Mouse (Mus musculus) small intestine, adult 2 months (tissue): Measurements from ENCODE around the gene Arhgef38. TPM values are rescaled to one million over a fixed set of nuclear protein-coding genes. Genes with fewer than 3 reads are reported as not detected.
A peak's percentile ranks its signal among the peaks of the same experiment; 100 is the strongest.

ENCODE experiments used
- H3K27ac ChIP-seq: fragments of 200-500 bp; 2 replicates; pipeline ENCODE4 v1.5.1; 2012; ENCODE audit warnings: low read depth, low read length, control low read depth, inconsistent platforms; ENCODE audit not compliant: insufficient read depth
- H3K27me3 ChIP-seq: fragments of 200-500 bp; 2 replicates; pipeline ENCODE4 v1.6.1; 2012; ENCODE audit warnings: mild to moderate bottlenecking, moderate library complexity, low read length, inconsistent platforms; ENCODE audit not compliant: control insufficient read depth, insufficient read depth
- H3K36me3 ChIP-seq: fragments of 200-500 bp; 2 replicates; pipeline ENCODE4 v1.6.1; 2012; ENCODE audit warnings: mild to moderate bottlenecking, low read length, control low read depth, inconsistent platforms; ENCODE audit not compliant: control insufficient read depth, insufficient read depth
- H3K4me1 ChIP-seq: fragments of 200-500 bp; 2 replicates; pipeline ENCODE4 v1.6.1; 2012; ENCODE audit warnings: low read length, inconsistent platforms, mixed read lengths; ENCODE audit not compliant: control insufficient read depth, insufficient read depth, insufficient read length
- H3K4me3 ChIP-seq: fragments of 200-500 bp; 2 replicates; pipeline ENCODE4 v1.5.1; 2012; ENCODE audit warnings: low read depth, mild to moderate bottlenecking, control low read depth, inconsistent platforms, low read length, moderate library complexity
- CTCF ChIP-seq: fragments of 200-500 bp; IDR thresholded peaks from 2 replicates; pipeline ENCODE4 v1.5.1; 2012; ENCODE audit warnings: low read depth, mild to moderate bottlenecking, control low read depth, inconsistent platforms, low read length, moderate library complexity, mixed read lengths; ENCODE audit not compliant: insufficient replicate concordance, insufficient read length; ENCODE audit errors: extremely low read depth
- POLR2A ChIP-seq: fragments of 200-500 bp; IDR thresholded peaks from 2 replicates; pipeline ENCODE4 v1.6.1; 2012; ENCODE audit warnings: low read depth, mild to moderate bottlenecking, control low read depth, inconsistent platforms, low read length, moderate library complexity
- WGBS: fragments of 180-500 bp; shearing (Covaris S2); methylation state at CpG from one replicate; pipeline ENCODE4 v1.1.7; 2018; 5-methylcytosine and 5-hydroxymethylcytosine counted together
- polyA plus RNA-seq: library from polyadenylated mRNA; depleted of rRNA; stranded (reverse); fragments of >200 nt; gene quantifications from 2 replicates; pipeline ENCODE4 v1.2.3, GENCODE M21; 2012

The Arhgef38 gene
- polyA plus RNA-seq, 1 experiment: 0.57 TPM

GRCm38 (mm10) chr3:133229594-133229993, 5.2 kb downstream of the Arhgef38 start:
- peak overlapping the region; percentile 85 for H3K27ac ChIP-seq
- H3K4me3 ChIP-seq: no peak overlapping the region

GRCm38 (mm10) chr3:133227258-133228012, 7.3 kb downstream of the Arhgef38 start:
- Histone ChIP-seq H3K27me3 (no peaks in the 10 kb centered on the region), H3K4me3 (peak overlapping the region; percentile 19; the same call in 1 of the 2 replicates), H3K27ac (no peak overlapping the region), H3K4me1 (peaks cover 5% of the 10 kb centered on the region; the same call in 1 of the 2 replicates), H3K36me3 (0 out of 2 replicates have a peak, but pooled peaks cover 2% of the 10 kb centered on the region)
- TF ChIP-seq CTCF (no peak), POLR2A (no peak)
- 25% methylated on average over 19 of the region's 19 CpGs for WGBS

More at GRCm38 (mm10) chr3:133229594-133229993, 5.2 kb downstream of the Arhgef38 start:
- TF ChIP-seq POLR2A (no peak), CTCF (no peak)
- H3K4me1 ChIP-seq: peaks cover 7% of the 10 kb centered on the region; the same call in 1 of the 2 replicates
- no peaks in the 10 kb centered on the region for H3K36me3 ChIP-seq
- H3K27me3 ChIP-seq: no peaks in the 10 kb centered on the region

GRCm38 (mm10) chr3:133218501-133218900, 16.2 kb downstream of the Arhgef38 start:
- Histone ChIP-seq H3K4me1 (no peaks in the 10 kb centered on the region; the same call in 1 of the 2 replicates), H3K27ac (no peak overlapping the region), H3K27me3 (no peaks in the 10 kb centered on the region), H3K4me3 (no peak overlapping the region), H3K36me3 (0 out of 2 replicates have a peak, but pooled peaks cover 1% of the 10 kb centered on the region)
- WGBS: 76% methylated on average over 7 of the region's 7 CpGs
- TF ChIP-seq POLR2A: no peak
- TF ChIP-seq CTCF: no peak

- no peak overlapping the region for H3K27ac ChIP-seq
- H3K27me3 ChIP-seq: no peaks in the 10 kb centered on the region
- TF ChIP-seq POLR2A: no peak
- TF ChIP-seq CTCF: no peak
- 86% methylated on average over 5 of the region's 5 CpGs for WGBS
- H3K4me3 ChIP-seq: no peak overlapping the region
- H3K36me3 ChIP-seq: 0 out of 2 replicates have a peak, but pooled peaks cover 1% of the 10 kb centered on the region
- H3K4me1 ChIP-seq: no peaks in the 10 kb centered on the region
Observed at GRCm38 (mm10) chr3:133215198-133215819, 19.4 kb downstream of the Arhgef38 start.

GRCm38 (mm10) chr3:133213434-133214114, 21.2 kb downstream of the Arhgef38 start:
- WGBS: 42% methylated on average over 3 of the region's 3 CpGs
- Histone ChIP-seq H3K4me3 (no peak overlapping the region), H3K36me3 (0 out of 2 replicates have a peak, but pooled peaks cover 1% of the 10 kb centered on the region), H3K27ac (no peak overlapping the region), H3K27me3 (no peaks in the 10 kb centered on the region), H3K4me1 (no peaks in the 10 kb centered on the region)
- TF ChIP-seq POLR2A (no peak), CTCF (no peak)

- WGBS: 30% methylated on average over 3 of the region's 3 CpGs
- Histone ChIP-seq H3K4me1 (no peaks in the 10 kb centered on the region), H3K36me3 (peaks cover 5% of the 10 kb centered on the region; the same call in 1 of the 2 replicates), H3K27ac (0 out of 2 replicates have a peak overlapping the region, but pooled peaks have one; percentile 16), H3K4me3 (no peak overlapping the region), H3K27me3 (no peaks in the 10 kb centered on the region)
- no peak for TF ChIP-seq CTCF
- TF ChIP-seq POLR2A: no peak
Observed at GRCm38 (mm10) chr3:133211324-133211723, 23.4 kb downstream of the Arhgef38 start.

GRCm38 (mm10) chr3:133203713-133204112, 31.0 kb downstream of the Arhgef38 start:
- TF ChIP-seq POLR2A: no peak
- WGBS: 78% methylated on average over 2 of the region's 2 CpGs
- Histone ChIP-seq H3K36me3 (peaks cover 15% of the 10 kb centered on the region), H3K27me3 (no peaks in the 10 kb centered on the region), H3K4me3 (no peak overlapping the region), H3K27ac (no peak overlapping the region), H3K4me1 (no peaks in the 10 kb centered on the region)
